Mouse (Mus musculus) lung, adult 2 months (tissue): ENCODE data around the gene Snrpe.

Experiments used
- CTCF ChIP-seq: fragments of 200-500 bp; IDR thresholded peaks from 2 replicates; pipeline ENCODE4 v1.5.1; 2011; ENCODE audit warnings: mild to moderate bottlenecking, low read length, control low read depth; ENCODE audit not compliant: insufficient read depth
- POLR2A ChIP-seq: fragments of 200-500 bp; IDR thresholded peaks from 2 replicates; pipeline ENCODE4 v1.6.1; 2011; ENCODE audit warnings: low read depth, mild to moderate bottlenecking, control low read depth, low read length, borderline replicate concordance; ENCODE audit errors: extremely low read depth

DNA sequence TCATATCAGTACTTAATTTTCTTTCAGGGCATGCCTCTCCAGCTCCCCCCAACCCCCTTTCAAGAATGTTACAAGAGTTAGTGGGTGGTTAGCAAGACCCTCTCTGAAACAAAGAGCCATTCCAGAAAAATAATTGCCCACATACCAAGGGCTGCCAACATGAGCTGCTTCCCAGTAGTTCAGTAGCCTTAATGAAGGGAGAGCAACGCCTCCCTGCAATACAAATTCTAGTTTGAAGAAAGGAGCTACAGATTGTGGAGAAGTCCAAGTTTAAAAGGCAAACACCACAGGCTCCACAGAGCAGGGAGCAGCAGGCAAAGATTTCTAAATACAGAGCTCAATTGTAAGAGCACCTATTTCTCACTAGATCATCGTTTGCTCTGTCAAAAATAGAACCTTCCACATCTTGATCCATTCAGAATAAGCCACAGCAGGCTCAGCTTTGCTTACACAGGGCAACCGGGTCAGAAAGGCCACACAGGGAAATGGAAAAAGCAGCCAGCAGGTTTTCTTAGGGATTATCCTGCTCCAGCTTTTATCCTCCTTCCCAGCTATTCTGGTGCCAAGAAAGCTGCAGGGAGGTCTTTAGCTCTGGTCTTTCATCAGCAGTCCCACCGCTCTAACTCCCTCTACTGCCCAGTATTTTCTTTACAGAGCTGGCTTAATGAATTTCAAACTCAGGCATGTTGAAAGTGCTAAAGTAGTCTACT is 13.6 kb downstream of the Snrpe start:
- TF ChIP-seq CTCF (no peak), POLR2A (no peak)
